Mouse (Mus musculus) E14TG2a.4 (cell line): ENCODE data around the gene Bdp1.

ENCODE experiments used
- CTCF ChIP-seq: conservative IDR thresholded peaks from 2 replicates; pipeline ENCODE4 v1.5.1; 2014; ENCODE audit warnings: low read length
- NANOG ChIP-seq: IDR thresholded peaks from 2 replicates; pipeline ENCODE4 v1.6.1; 2014; ENCODE audit warnings: borderline replicate concordance, low read length, mixed read lengths

DNA sequence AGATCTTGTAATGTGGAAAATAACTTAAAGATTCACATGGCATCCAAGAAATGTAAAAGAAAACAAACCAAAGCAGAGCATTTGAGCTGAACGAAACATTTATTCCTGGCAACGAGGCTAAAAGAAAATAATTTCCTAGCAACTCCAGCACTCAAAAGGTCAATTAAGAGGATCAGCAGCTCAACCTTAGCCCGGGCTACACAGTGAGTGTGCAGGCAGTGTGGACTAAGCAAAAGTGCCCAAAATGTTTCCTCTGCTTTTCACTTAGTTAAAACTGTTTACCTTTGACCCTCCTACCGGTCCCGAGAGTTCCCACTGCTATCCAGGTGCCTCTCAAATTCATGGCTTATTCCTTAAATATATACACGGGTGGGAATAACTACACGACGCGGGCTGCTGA, 87.0 kb downstream of the Bdp1 start:
- no peak for TF ChIP-seq CTCF
- TF ChIP-seq NANOG = no peak
